Mouse (Mus musculus) kidney, postnatal 0 days (tissue): ENCODE results near the gene Txndc5. TPM values are rescaled to one million over a fixed set of nuclear protein-coding genes. Genes with fewer than 3 reads are reported as not detected.

Source experiments
- ATAC-seq: fragments of 200-750 bp; cut with Nextera tagmentation; replicated peaks from 2 replicates; pipeline ENCODE4 v1.8.0; 2017; ENCODE audit warnings: low read depth, moderate number of reproducible peaks, moderate TSS enrichment, moderate library complexity; ENCODE audit not compliant: low FRiP score
- DNase-seq: peaks from one replicate; pipeline ENCODE4 v3.0.0-alpha.2; 2016; ENCODE audit warnings: low spot score
- H3K27ac ChIP-seq: fragments of 300-500 bp; sonication (generic); 2 replicates; pipeline ENCODE4 v1.5.1; 2014; ENCODE audit warnings: mild to moderate bottlenecking
- H3K27me3 ChIP-seq: fragments of 300-500 bp; sonication (generic); 2 replicates; pipeline ENCODE4 v1.6.1; 2014; ENCODE audit warnings: low read length, mixed read lengths; ENCODE audit not compliant: insufficient read depth
- H3K36me3 ChIP-seq: fragments of 300-500 bp; sonication (generic); 2 replicates; pipeline ENCODE4 v1.6.1; 2014; ENCODE audit warnings: low read length, mixed read lengths; ENCODE audit not compliant: insufficient read depth
- H3K4me1 ChIP-seq: fragments of 300-500 bp; sonication (generic); replicated peaks from 2 replicates; pipeline ENCODE4 v1.6.1; 2014; ENCODE audit warnings: antibody characterized with exemption, low read length, mixed read lengths; ENCODE audit not compliant: insufficient read depth
- H3K4me2 ChIP-seq: fragments of 300-500 bp; sonication (generic); 2 replicates; pipeline ENCODE4 v1.6.1; 2014; ENCODE audit warnings: mild to moderate bottlenecking, low read length, moderate library complexity, mixed read lengths
- H3K4me3 ChIP-seq: fragments of 300-500 bp; sonication (generic); replicated peaks from 2 replicates; pipeline ENCODE4 v1.5.1; 2014; ENCODE audit warnings: low read depth, low read length
- H3K9ac ChIP-seq: fragments of 300-500 bp; sonication (generic); 2 replicates; pipeline ENCODE4 v1.6.1; 2014; ENCODE audit warnings: low read depth, low read length
- H3K9me3 ChIP-seq: fragments of 300-500 bp; sonication (generic); replicated peaks from 2 replicates; pipeline ENCODE4 v1.6.1; 2016; ENCODE audit warnings: low read length, inconsistent platforms, mixed read lengths
- CTCF ChIP-seq: IDR thresholded peaks from 2 replicates; pipeline ENCODE4 v1.5.1; 2016; ENCODE audit warnings: antibody characterized with exemption, low read depth, mild to moderate bottlenecking, moderate library complexity
- WGBS: fragments of 180-500 bp; shearing (Covaris S2); extraction: QIAGEN DNeasy Blood & Tissue Kit; methylation state at CpG from one replicate; pipeline ENCODE4 v1.1.7; 2014; 5-methylcytosine and 5-hydroxymethylcytosine counted together
- polyA plus RNA-seq: library from polyadenylated mRNA; unstranded; fragments of >200 nt; fragmentation: Nextera tagmentation; extraction: Ambion mirVana; gene quantifications from 2 replicates; pipeline ENCODE4 v1.2.1, GENCODE M21; 2015

The Txndc5 gene
- polyA plus RNA-seq, 1 experiment from 2014 or later: 237 TPM

DNA sequence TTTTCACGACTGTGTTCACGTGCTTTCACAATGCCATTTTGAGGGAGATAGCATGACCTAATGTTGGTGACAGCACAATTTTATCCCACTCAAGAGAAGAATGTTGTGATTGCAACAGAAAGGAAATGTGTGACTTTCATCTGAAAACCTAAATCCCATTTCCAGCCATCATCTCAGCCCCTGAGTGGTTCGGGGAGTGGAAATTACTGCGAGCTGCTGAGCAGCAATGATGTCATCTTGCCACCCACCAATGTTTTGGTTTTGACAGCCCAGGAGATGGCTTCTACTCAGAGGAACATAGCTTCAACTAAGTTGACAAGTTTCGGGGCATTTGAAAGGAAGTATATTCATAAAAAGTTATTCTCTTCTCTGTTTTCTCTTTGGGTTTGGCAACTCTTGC, 19.1 kb upstream of the Txndc5 start:
- no peak overlapping the region for H3K4me2 ChIP-seq
- WGBS: 81% methylated on average over 5 of the region's 5 CpGs
- H3K27ac ChIP-seq: no peak overlapping the region
- H3K27me3 ChIP-seq: no peaks in the 10 kb centered on the region
- ATAC-seq (no peak), DNase-seq (no peak)
- no peak for TF ChIP-seq CTCF
- no peaks in the 10 kb centered on the region for H3K9me3 ChIP-seq
- H3K4me1 ChIP-seq: no peaks in the 10 kb centered on the region
- H3K9ac ChIP-seq: no peak overlapping the region
- no peak overlapping the region for H3K4me3 ChIP-seq
- H3K36me3 ChIP-seq: no peaks in the 10 kb centered on the region

DNA sequence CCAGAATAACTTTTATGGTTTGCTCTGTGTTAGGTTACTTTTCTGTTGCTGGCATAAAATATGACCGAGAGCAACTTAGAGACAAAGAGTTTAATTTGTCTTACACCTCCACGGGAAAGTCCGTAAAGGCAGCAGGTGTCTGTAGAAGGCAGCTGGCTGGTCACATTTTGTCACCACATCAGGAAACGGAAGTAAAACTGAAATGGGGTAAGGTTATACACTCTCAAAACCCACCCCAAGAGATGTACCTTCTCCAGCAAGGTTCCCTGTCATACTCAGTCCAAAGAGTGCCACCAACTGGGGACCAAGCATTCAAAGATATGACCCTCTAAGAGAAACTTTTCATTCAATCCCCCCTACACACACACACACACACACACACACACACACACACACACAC, 18.1 kb upstream of the Txndc5 start:
- Histone ChIP-seq H3K4me3 (no peak overlapping the region), H3K27me3 (no peaks in the 10 kb centered on the region), H3K9me3 (no peaks in the 10 kb centered on the region), H3K36me3 (no peaks in the 10 kb centered on the region), H3K4me1 (no peaks in the 10 kb centered on the region), H3K4me2 (no peak overlapping the region), H3K9ac (no peak overlapping the region), H3K27ac (no peak overlapping the region)
- DNase-seq: no peak
- WGBS: 69% methylated on average over 4 of the region's 4 CpGs
- no peak for ATAC-seq
- TF ChIP-seq CTCF: no peak

DNA sequence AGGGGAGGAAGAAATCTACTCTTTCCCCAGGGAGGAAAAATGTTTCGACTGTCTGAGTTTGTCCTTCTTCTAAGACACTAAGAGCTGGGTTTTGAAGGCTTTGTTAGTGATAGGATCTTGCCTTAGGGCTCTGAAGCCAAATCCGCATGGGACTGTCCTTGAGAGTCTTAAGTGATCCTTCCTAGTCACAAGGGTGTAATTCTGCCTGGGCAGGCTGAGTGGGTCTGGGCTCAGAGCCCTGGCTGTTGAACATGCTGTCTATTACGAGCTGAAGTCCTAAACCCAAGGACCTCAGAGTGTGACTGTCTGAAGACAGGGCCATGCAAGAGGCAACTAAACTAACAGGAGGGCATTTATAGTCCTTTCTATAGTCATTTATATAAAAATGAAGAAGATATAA, 16.8 kb upstream of the Txndc5 start:
- DNase-seq: no peak
- H3K27me3 ChIP-seq: no peaks in the 10 kb centered on the region
- WGBS: 76% methylated on average over 3 of the region's 3 CpGs

DNA sequence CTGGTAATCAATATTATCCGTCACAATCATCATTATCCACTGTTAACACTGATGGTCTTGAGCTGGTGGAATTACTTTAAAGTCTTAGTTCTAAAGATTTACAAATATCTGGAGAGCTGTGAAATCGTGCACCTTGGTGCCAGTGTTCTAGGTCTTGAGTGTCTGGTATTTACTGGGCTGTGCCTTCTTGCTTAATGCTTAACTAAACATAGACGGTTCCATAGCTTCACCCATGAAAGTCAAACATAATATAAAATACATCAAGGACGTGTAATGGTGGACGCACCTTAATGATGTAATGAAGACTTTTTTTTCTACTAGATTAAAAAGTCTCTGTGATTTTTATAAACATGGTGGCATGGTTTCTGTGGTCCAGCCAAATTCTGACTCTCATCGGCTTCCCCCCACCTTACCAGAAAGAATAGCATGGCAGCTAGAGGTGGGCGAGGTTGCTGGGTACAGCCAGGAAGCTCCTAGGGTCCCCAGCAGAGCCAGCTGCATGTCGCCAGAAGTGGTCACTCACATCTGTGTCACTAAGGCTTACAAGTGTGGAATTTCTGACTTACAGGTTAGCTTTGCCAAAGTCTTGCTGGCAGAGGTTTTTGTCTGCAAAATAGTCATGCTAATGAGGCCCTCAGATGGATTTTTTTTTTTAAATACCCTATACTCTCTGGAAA, 16.3 kb upstream of the Txndc5 start:
- DNase-seq (no peak), ATAC-seq (no peak)
- Histone ChIP-seq H3K36me3 (no peaks in the 10 kb centered on the region), H3K4me1 (no peaks in the 10 kb centered on the region), H3K4me3 (no peak overlapping the region), H3K9ac (no peak overlapping the region), H3K27ac (no peak overlapping the region), H3K9me3 (no peaks in the 10 kb centered on the region), H3K27me3 (no peaks in the 10 kb centered on the region), H3K4me2 (no peak overlapping the region)
- 76% methylated on average over 8 of the region's 8 CpGs for WGBS
- no peak for TF ChIP-seq CTCF

More for the DNA sequence above, 16.8 kb upstream of the Txndc5 start:
- H3K4me2 ChIP-seq: no peak overlapping the region
- no peak overlapping the region for H3K27ac ChIP-seq
- H3K36me3 ChIP-seq: no peaks in the 10 kb centered on the region
- no peaks in the 10 kb centered on the region for H3K4me1 ChIP-seq
- H3K4me3 ChIP-seq: no peak overlapping the region
- no peak for TF ChIP-seq CTCF
- no peaks in the 10 kb centered on the region for H3K9me3 ChIP-seq
- no peak for ATAC-seq
- no peak overlapping the region for H3K9ac ChIP-seq

DNA sequence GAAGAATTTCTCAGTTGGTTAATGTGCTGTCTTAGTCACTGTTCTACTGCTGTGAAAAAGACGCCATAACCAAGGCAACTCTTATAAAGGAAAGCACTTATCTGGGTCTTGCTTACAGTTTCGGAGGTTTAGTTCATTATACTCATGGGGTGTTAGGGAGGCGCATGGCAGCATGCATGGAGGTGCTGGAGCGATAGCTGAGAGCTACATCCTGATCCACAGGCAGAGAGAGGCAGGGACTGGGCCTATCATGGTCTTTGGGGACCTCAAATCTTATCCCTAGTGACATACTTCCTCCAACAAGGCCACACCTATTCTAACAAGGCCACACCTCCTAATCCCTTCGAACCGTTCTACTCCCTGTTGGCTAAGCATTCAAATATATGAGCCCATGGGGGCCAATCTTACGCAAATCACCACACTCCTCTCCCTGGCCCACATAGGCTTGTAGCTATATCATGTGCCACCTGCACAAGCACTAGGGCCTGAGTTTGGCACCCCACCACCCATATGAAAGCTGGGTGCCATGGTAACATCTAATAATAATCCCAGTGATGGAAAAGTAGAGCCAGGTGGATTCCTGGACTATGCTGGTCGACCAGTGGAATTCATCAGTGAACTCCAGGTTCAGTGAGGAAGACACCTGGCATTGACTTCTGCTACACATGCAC, 15.0 kb upstream of the Txndc5 start:
- no peak overlapping the region for H3K4me3 ChIP-seq
- WGBS: 90% methylated on average over 8 of the region's 8 CpGs
- H3K9me3 ChIP-seq: no peaks in the 10 kb centered on the region
- H3K4me2 ChIP-seq: no peak overlapping the region
- no peak for DNase-seq
- H3K4me1 ChIP-seq: no peaks in the 10 kb centered on the region
- H3K27me3 ChIP-seq: no peaks in the 10 kb centered on the region
- ATAC-seq: no peak
- H3K9ac ChIP-seq: no peak overlapping the region
- no peaks in the 10 kb centered on the region for H3K36me3 ChIP-seq
- H3K27ac ChIP-seq: no peak overlapping the region
- TF ChIP-seq CTCF: no peak

DNA sequence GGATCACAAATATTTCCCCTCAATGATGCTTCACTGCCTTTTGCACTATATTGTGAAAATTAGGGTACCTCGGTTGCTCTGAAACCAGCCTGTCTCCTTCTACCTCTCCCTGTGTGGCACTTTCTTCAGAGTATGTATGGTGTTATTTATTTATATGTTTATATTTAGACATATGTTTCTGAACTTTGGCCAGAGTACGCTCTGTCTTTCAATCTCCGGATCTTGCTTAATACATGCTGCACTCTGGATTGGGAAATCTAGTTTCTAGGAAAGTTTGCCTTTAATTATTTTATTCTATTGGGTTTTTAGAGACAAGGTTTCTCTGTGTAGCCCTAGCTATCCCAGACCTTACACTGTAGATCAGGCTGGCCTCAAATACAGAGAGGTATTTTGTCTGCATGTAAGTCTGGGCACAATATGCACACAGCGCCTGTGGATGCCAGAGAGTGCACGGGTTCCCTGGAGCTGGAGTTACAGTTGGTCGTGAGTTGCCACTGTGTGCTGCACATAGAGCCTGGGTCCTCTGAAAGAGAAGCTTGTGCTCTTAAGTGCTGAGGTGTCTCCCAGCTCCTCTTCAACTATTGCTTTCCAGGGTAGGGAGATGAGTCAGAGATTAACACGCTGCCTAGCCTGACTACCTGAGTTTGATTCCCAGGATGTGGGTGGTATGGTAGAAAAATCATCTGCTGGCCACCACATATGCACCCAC, 10.7 kb upstream of the Txndc5 start:
- no peak overlapping the region for H3K4me3 ChIP-seq
- no peaks in the 10 kb centered on the region for H3K36me3 ChIP-seq
- 91% methylated on average over 7 of the region's 7 CpGs for WGBS
- ATAC-seq (no peak), DNase-seq (no peak)
- TF ChIP-seq CTCF: no peak
- H3K9me3 ChIP-seq: no peaks in the 10 kb centered on the region
- H3K27ac ChIP-seq: no peak overlapping the region
- H3K4me2 ChIP-seq: no peak overlapping the region
- no peak overlapping the region for H3K9ac ChIP-seq
- no peaks in the 10 kb centered on the region for H3K4me1 ChIP-seq
- no peaks in the 10 kb centered on the region for H3K27me3 ChIP-seq
